Mouse (Mus musculus) forebrain, embryonic 10.5 days (tissue): ENCODE data around the gene Olfr874. TPM values are rescaled to one million over a fixed set of nuclear protein-coding genes. Genes with fewer than 3 reads are reported as not detected.

ENCODE experiments used
- DNase-seq: peaks from one replicate; pipeline ENCODE4 v3.0.0-alpha.2; 2017; ENCODE audit warnings: low spot score; ENCODE audit errors: extremely low spot score
- H3K27ac ChIP-seq: fragments of 300-500 bp; sonication (generic); 2 replicates; pipeline ENCODE4 v1.5.1; 2016; ENCODE audit warnings: mild to moderate bottlenecking
- H3K27me3 ChIP-seq: fragments of 300-500 bp; sonication (generic); 2 replicates; pipeline ENCODE4 v1.6.1; 2016; ENCODE audit warnings: mild to moderate bottlenecking; ENCODE audit not compliant: poor library complexity, severe bottlenecking
- H3K36me3 ChIP-seq: fragments of 300-500 bp; sonication (generic); replicated peaks from 2 replicates; pipeline ENCODE4 v1.6.1; 2016; ENCODE audit warnings: mild to moderate bottlenecking, moderate library complexity
- H3K4me1 ChIP-seq: fragments of 300-500 bp; sonication (generic); 2 replicates; pipeline ENCODE4 v1.6.1; 2016
- H3K4me3 ChIP-seq: fragments of 300-500 bp; sonication (generic); 2 replicates; pipeline ENCODE4 v1.5.1; 2016; ENCODE audit warnings: mild to moderate bottlenecking, moderate library complexity
- H3K9me3 ChIP-seq: fragments of 300-500 bp; sonication (generic); 2 replicates; pipeline ENCODE4 v1.6.1; 2016; ENCODE audit warnings: mild to moderate bottlenecking, moderate library complexity
- WGBS: fragments of 180-500 bp; shearing (Covaris S2); methylation state at CpG from one replicate; pipeline ENCODE4 v1.1.7; 2016; 5-methylcytosine and 5-hydroxymethylcytosine counted together
- polyA plus RNA-seq: library from polyadenylated mRNA; unstranded; fragments of >200 nt; fragmentation: Nextera tagmentation; extraction: Ambion mirVana; gene quantifications from 2 replicates; pipeline ENCODE4 v1.2.1, GENCODE M21; 2016

Olfr874 gene
- polyA plus RNA-seq, 1 experiment from 2014 or later: not detected

DNA sequence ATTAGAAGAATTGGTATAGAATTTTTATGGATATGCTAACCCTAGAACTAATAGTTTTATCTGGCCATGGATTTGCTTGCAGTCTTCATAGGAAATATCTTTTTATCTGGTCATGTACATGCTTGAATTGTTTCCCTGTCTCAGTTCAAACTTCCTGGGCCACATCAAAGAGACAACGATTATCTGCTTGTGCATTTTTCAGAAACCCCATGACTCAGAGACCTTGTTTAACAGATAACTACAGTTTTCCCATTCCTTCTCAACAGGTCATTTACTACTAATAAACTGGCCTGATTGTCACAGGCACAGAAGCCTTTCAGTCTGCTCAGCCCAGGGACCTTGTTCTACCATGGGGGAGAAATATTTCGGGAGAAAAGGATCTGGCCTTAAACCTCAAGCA, 41.5 kb downstream of the Olfr874 start:
- no peak overlapping the region for H3K27ac ChIP-seq
- WGBS: 87% methylated on average over 2 of the region's 2 CpGs

More for the DNA sequence above, 41.5 kb downstream of the Olfr874 start:
- Histone ChIP-seq H3K27me3 (no peaks in the 10 kb centered on the region), H3K36me3 (no peaks in the 10 kb centered on the region), H3K4me1 (peaks cover 19% of the 10 kb centered on the region), H3K9me3 (no peaks in the 10 kb centered on the region; the same call in 1 of the 2 replicates), H3K4me3 (no peak overlapping the region)
- no peak for DNase-seq

Other genes starting within 250 kb of the Olfr874 start
- gene Esam, start 217.0 kb upstream of the Olfr874 start, polyA plus RNA-seq: 26.9 and 27.0 TPM in 2 replicates
- 0.29 and 0.47 TPM in 2 replicates for gene Vsig2, start 205.9 kb upstream of the Olfr874 start, polyA plus RNA-seq
- gene Nrgn, start 192.2 kb upstream of the Olfr874 start, polyA plus RNA-seq: 1.7 and 1.8 TPM in 2 replicates
- gene Siae, start 189.4 kb upstream of the Olfr874 start, polyA plus RNA-seq: 5.6 and 6.5 TPM in 2 replicates
- gene Spa17, start 131.4 kb upstream of the Olfr874 start, polyA plus RNA-seq: 14.0 and 16.3 TPM in 2 replicates
- gene Tbrg1, start 87.8 kb upstream of the Olfr874 start, polyA plus RNA-seq: 125 and 129 TPM in 2 replicates
- gene Panx3, start 75.9 kb upstream of the Olfr874 start, polyA plus RNA-seq: not detected in 2 replicates
- gene Olfr160, start 28.9 kb upstream of the Olfr874 start, polyA plus RNA-seq: not detected in 2 replicates
- gene Olfr875, start 26.8 kb downstream of the Olfr874 start, polyA plus RNA-seq: not detected in 2 replicates
- not detected in 2 replicates for gene Olfr876, start 57.9 kb downstream of the Olfr874 start, polyA plus RNA-seq
- gene Olfr877, start 109.2 kb downstream of the Olfr874 start, polyA plus RNA-seq: not detected in 2 replicates
- gene Olfr145, start 151.6 kb downstream of the Olfr874 start, polyA plus RNA-seq: not detected in 2 replicates
- not detected in 2 replicates for gene Olfr878, start 172.7 kb downstream of the Olfr874 start, polyA plus RNA-seq
- gene Olfr881, start 246.7 kb downstream of the Olfr874 start, polyA plus RNA-seq: not detected in 2 replicates